Mouse (Mus musculus): ENCODE results near the gene Max. TPM values are rescaled to one million over a fixed set of nuclear protein-coding genes. Genes with fewer than 3 reads are reported as not detected.

Gene Max
- total RNA-seq, 2 experiments from 2014 or later = 89.2 to 210 TPM

DNA sequence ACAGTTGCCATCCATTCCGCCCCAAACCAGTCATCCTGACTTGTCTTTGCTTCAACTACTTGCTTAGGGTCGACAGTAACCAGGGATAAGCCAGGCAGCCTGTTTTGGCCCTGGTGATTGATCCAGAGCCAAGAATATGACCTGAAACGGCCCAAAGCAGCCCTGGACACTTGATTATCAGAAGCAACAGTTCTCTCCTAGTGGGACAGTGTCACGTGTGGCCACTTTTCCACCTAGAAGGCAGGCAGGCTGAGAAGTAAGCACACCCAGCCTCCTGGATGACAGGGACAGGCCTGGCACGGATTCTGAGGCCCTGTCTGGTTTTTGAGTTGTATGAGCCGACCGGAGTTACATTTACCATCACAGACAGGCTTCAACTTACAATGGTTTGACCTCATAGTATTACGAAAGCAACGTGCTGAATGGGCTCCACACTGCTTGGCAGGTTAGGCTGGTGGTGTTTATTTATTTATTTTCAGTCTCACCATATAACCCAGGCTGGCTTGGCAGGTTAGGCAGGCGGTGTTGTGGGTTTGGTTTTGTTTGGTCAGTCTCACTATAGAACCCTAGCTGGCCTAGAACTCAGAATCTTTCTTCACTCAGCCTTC is 35.6 kb downstream of the Max start:
- no peak for ATAC-seq (replicated peaks; ENCODE audit: low FRiP score, poor library complexity, severe bottlenecking)

DNA sequence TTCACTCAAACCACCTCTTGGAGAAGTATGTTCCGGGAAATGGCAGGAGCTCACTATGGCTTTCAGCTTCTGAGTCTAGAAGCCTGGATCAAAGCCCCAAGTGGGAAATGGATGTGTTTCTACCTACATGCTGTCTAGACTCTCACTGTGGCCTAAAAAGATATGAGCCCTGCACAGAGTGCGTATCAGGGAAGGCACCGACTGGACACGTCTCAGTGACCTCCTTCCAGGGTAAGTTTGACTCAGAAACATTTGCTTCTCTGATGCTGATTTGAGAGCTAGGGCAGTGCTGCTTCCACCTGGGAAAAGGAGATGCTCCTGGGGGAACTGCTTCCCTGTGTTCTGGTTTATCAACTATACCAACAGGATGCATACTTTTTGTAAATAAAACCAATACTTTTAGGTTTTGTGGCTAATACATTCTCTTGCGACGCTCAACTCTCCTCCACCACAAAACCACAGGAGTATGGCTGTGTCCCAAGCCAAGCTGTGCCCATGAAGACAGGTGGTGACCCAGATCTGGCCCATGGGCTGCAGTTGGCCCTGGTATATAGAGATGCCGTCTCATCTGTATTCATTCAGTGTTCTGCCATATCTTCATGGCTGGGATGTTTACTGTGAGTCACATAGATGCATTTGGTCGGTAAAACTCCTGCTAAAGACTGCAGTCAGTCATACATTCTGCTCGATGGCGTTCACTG is 36.9 kb downstream of the Max start:
- ATAC-seq (replicated peaks; ENCODE audit: low FRiP score, poor library complexity, severe bottlenecking) = no peak

DNA sequence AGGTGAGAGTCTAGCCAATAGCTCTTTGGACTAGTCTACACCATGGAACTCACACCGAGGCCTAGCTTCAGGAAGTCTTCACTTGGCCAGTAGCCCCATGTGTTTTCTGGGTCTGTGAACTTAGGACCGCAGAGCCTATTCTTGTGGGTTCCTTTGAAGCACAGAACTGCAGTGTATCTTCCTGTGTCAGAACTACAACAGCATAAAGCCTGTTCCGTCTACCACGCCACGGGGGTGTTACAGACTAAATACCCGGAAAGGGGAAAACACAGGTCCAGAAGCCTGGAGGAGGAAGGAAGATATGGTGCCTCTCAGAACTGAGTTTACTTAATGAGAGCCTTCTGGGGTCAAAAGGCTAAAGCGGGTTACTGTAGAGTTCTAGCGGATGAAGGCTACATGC is 38.9 kb downstream of the Max start:
- no peak for ATAC-seq (replicated peaks; ENCODE audit: low FRiP score, poor library complexity, severe bottlenecking)

DNA sequence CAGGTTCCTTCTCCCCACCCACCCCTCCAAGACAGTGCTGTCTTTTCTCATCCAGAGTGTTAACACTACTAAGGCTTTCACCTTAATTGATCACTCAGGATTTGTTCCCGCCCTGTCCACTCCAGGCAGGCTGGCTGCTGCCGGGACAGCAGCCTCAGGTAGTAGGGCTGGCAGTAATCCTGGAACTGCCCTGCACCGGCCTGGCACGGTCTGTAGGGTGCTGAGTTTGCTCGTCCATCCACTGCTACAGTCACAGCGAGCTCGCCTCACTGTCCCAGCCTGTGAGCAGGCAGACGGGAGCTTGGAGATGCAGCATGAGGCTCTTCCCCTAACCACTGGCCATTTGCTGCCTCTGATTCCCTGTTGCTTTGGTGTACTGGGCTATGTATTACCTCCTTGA is 41.0 kb downstream of the Max start:
- ATAC-seq (replicated peaks; ENCODE audit: low FRiP score, poor library complexity, severe bottlenecking) = no peak

DNA sequence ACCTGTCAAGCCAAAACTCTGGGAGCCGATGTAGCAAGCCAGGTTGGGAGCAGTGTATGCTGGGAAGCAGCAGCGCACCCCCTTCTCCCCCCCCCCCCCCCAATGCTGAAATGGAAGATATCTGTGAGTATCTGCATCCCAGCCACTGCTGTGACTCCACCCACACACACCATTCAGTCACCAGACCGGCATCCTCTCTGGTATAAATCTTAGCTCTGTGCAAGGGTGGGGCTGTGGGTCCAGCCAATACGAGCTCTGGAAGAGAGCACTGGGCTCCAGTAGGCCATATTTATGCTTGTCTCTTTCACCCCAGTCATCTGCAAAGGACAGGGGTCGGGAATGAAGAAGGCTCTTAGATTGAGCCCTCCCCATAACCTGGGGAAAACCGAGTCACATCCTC is 41.6 kb downstream of the Max start:
- ATAC-seq (replicated peaks; ENCODE audit: low FRiP score, poor library complexity, severe bottlenecking) = no peak

DNA sequence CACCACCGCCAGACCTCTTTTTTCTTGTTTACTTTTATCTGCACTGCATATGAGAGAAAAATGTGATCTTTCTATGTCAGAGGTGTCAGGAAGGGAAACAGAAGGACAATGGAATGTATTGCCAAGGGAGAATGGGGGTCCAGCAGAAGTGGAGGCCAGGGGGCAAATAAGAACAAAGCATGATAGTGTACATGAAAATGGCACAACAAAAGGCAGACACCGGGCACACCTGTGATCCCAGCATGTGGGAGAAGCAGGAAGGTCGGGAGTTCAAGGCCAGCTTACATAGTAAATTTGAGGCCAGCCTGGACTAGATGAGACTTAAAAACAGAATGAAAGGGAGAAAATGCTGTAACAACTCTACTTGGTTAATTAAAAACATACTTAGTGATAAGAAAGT is 43.1 kb downstream of the Max start:
- no peak for ATAC-seq (replicated peaks; ENCODE audit: low FRiP score, poor library complexity, severe bottlenecking)

DNA sequence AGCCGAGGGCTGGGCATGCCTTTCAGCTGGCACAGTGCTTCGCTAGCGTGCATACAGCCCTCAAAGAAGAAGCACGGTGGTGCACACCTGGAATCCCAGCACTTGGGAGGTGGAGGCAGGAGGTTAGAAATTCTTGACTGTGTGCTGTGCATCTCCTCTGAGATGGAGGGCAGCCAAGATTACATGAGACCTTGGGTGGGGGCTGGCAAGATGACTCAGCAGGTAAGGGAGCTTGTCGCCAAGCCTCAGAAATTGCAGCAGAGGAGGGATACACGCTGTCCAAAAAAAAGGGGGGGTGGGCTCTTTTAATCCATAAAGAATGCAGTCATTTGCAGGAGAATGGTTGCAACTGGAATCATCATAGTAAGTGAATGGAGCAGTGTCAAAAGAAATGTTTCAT is 43.9 kb downstream of the Max start:
- peak; percentile 89 for ATAC-seq (replicated peaks; ENCODE audit: low FRiP score, poor library complexity, severe bottlenecking)

DNA sequence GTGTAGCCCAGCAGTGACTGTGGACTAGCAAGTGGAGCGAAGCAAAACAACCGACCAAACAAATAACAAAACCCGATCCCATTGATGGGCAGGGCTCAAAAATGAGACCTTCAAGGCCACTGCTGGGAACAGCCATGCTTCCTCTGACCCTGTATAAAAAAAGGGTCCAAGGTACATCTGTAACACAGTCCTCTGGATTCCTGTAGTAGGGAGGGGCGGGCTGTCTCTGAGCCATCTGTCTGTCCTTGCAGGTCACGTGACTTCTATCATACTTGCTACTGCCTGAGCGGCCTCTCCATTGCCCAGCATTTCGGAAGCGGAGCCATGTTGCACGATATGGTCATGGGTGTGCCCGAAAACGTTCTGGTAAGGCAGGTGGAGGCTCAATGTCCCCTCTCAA is 45.8 kb downstream of the Max start:
- ATAC-seq (replicated peaks; ENCODE audit: low FRiP score, poor library complexity, severe bottlenecking) = no peak

DNA sequence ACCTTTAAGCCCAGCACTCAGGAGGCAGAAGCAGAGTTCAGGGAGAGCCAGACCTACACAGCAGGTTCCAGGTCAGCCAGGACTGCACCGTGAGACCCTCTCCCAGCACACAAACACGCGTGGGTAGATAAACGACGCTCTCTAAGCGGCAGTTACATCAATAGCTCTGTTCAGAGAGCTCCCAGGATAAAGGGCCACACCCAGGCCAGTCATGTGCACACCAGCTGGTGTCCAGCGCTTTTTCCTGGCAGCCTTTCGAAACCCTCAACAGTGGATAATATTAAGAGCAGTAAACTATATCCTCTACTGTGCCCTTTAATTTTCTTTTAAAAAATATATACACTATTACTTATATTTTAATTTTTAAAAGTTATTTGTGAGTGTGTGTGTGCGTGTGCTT is 49.8 kb downstream of the Max start:
- no peak for ATAC-seq (replicated peaks; ENCODE audit: low FRiP score, poor library complexity, severe bottlenecking)

DNA sequence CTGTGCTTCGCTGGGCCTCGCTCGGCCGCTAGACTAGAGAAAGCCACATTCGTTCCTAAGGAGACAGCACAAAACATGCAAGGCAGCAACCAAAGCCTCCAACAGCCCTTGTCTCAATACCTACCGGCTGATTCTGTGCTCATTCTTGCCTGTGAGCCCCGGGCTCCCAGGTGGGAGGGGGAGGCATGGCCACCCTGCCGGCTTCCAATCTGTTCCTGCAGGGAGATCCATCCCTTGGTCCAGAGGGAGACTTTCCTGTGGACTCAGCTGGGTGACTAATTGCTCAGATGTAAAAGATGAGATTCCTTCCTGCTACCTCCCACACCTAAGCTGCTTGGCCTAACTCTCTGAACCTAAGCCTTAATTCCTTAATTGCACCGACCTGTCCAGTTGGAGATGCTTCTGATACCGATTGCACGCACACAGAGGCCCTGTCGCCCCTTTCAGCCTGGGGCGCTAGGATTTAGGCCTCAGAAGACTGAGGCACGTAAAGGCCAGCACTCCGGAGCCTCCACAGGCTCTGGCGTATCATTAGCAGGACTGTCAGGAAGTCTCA is 50.8 kb downstream of the Max start:
- no peak for ATAC-seq (replicated peaks; ENCODE audit: low FRiP score, poor library complexity, severe bottlenecking)

DNA sequence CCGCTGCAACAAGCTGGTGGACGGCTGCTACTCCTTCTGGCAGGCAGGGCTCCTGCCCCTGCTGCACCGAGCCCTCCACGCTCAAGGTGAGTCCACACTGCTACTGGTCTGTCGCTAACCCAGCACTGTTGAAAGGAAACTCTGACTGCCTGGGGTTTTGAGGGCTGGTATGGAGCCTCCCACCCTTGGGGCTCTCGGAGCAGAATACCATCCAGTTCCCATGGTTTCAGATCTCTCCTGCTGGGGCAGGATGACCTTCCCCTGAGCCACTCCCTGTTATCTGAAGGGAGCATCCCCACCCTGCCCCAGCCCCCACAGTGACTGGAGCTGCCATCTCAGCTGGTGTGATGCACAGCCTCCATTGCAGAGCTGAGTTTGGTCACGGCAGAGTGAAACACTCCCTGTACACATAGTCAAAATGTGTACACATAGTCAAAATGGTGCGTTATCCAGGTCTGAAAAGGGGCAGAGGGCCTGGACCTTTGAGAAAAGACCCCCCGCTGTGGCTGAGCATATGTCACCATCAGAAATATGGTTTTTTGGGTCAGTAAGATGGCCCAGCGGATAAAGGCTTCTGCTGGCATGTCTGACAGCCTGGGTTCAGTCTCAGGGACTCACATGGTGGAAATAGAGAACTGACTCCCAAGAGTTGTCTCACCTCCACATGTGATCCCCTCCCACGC is 51.6 kb downstream of the Max start:
- ATAC-seq (replicated peaks; ENCODE audit: low FRiP score, poor library complexity, severe bottlenecking) = peak; percentile 76

DNA sequence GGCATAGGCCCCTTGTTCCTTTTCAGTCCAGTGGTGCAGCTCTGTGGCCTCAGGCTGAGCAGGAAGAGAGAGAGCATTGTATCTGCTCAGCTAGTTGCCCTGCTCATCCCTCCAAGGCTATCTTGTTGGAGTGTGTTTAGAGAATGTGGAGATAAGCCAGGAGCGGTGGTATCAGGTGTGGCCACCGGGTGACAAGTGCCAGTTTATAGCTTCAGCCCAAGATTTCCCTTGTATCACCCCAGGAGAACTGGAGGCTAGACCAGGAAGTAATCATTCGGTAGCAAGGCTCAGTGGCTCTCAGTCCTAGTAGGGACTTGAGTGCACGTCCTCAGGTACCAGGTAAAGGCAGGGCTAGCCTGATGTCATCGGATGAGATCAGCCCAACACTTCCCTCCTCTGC is 52.8 kb downstream of the Max start:
- peak; percentile 79 for ATAC-seq (replicated peaks; ENCODE audit: low FRiP score, poor library complexity, severe bottlenecking)

DNA sequence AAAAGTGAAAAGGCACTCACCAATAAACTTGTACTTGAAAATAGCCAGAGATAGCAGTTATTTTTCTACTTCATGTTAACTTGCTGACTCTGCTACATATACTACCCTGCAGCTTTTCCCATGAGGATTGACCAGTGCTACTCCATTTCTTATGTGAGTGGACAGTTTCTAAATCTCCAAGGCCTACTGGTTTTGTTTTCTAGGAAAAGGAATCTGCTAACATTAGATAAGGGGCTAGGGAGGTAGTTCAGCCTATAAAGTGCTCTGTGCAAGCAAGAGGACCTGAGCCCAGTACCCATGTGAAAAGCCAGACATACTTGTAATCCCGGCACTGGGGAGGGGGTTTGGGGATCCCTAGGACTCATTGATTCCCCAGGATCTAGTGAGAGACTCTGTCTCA is 55.7 kb downstream of the Max start:
- ATAC-seq (replicated peaks; ENCODE audit: low FRiP score, poor library complexity, severe bottlenecking) = no peak

DNA sequence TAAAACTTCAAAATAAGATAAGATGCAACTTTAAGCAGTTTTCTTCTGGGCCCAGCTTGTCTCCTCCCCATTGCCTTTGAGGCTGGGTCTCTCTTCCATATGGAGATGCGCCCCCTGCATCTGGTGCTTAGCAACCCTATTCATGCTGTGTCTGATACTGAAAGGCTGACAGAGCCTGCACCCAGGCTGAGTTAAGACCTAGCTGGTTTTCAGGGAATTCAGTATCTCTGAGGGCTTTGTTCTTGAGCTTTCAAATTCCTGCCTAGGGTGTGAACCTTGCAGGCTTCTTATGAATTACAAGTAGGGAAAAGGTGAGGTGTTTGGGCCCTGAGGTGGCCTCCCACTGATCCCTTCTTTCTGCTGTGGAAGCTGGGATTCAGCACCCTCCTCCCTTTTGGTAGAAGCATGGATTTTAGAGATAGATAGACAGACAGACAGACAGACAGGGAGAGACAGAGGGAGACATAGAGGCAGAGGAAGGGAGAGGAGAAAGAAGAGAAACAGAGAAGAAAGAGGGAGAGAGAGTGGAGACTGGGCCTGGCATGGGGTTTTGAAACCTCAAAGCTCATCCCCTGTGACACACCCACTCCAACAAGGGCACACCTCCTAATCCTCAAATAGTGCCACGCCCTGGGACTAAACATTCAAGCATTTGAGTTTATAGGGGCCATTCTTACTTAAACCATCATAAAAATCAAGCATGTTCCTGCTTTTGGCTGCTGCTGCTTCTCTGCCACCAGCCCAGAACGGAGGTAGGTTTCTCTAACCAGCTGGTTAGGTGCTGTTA is 60.3 kb downstream of the Max start:
- 0 out of 2 replicates have a peak, but pooled peaks have one; percentile 34 for ATAC-seq (replicated peaks; ENCODE audit: low FRiP score, poor library complexity, severe bottlenecking)

DNA sequence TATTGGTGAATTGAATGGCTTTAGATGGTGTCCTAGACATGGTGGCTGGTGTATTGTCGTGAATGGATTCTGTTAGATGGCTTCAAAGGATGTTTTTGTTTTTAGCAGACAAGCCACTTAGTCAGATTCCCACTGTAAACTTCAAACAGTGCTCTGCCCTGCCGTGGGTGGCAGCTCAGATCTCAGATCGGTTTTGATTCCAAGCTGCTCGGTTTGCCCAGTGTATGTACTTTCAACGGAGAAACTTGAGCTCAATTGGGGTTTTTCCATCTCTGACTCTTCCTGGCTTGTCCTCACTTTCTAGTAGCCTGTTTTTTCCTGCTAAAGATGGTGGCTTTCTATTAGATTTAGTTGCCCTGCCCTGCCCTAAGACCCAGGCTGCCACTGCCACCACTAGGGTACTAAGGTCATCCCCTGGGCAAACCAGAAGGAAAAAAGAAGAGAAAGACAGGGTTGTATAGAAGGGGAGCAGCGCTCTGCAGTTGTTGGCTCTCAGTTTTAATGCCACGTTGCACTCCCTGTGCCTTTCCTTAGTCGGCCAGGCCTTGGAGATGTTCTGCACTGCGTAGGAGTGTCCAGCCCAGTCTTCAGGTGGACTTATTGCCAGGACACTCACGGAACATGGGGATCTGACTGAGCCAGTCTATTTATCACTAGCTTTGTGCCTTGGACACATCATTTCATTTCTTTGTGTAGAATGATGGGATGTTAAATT is 62.6 kb downstream of the Max start:
- ATAC-seq (replicated peaks; ENCODE audit: low FRiP score, poor library complexity, severe bottlenecking) = no peak

DNA sequence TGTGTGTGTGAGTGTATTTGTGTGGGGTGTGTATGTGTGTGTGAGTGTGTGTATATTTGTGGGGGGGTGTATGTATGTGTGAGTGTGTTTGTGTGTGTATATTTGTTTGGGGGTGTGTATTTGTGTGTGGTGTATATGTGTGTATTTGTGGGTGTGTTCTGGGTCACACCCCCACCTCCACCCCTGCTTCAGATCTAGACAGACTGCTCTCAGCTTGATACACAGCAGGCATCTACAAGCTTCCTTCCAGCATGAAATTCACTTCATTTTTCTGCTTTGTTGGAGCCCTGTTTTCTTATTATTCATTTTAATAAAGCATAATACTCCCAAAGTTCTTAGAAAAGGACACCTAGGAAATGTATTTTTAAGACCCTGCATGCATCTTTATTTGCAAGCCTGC is 63.9 kb downstream of the Max start:
- no peak for ATAC-seq (replicated peaks; ENCODE audit: low FRiP score, poor library complexity, severe bottlenecking)

DNA sequence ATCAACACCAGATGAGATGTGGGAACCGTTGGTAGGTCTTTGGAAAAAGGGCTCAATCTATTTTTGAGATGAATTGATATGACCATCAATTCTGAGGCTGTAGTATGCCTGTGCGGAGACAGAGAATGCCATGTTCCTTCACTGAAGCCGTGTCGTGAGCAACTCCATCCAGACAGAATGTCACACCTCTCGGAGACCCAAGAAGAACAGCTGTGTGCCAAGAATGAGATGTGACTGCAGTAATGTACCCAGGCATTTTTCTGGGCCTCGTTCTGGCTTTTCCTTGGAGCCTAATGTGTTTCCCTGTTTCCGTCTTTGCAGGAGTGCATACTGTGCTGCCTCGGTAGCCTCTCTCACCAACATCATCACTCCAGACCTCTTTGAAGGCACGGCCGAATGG is 65.0 kb downstream of the Max start:
- no peak for ATAC-seq (replicated peaks; ENCODE audit: low FRiP score, poor library complexity, severe bottlenecking)

DNA sequence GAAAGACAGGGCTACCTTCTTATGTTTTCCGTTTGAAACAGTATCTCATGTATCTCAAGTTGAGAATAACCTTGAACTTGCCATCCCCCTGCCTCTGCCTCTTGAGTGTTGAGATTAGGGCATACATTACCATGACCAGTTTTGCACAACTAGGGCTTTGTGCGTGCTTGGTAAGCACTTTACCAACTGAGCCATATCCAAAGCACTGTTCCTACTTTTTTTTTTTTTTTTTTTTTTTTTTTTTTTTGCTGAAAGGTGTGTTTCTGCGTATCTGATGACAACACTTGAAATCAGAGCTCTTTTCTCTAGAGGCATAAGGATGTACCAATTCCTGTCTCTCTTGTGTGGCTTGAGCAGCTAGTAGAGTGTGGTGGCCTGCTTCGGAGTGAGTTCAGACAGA is 65.4 kb downstream of the Max start:
- ATAC-seq (replicated peaks; ENCODE audit: low FRiP score, poor library complexity, severe bottlenecking) = no peak

DNA sequence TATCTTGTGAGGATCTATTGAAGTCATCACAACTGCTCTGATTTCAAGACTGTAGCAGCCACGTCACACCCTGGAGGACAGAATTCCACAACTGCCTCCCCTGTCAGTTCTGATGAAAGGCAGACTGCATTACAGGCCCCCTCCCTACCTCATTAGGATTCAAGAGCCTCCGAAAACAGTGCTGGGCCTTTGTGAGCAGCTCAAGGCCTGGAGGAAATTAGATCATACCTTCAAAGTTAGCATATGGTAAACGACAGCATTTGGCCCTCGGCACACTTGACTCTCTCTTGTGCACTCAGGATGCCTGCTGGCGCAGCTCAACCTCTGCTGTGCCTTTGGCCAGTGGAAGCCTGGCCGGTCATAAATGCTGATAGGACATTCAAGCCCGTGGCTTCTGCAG is 66.2 kb downstream of the Max start:
- no peak for ATAC-seq (replicated peaks; ENCODE audit: low FRiP score, poor library complexity, severe bottlenecking)

Measured in erythroblast, adult 5-6 weeks (primary cell).